Mouse (Mus musculus) adrenal gland, postnatal 14 days (tissue): ENCODE results near the gene Zfp365. TPM values are rescaled to one million over a fixed set of nuclear protein-coding genes. Genes with fewer than 3 reads are reported as not detected.

Source experiments
- DNase-seq: peaks from one replicate; pipeline ENCODE4 v3.0.0; 2021; ENCODE audit warnings: mixed read lengths
- total RNA-seq: library from RNA; stranded (reverse); gene quantifications from 2 replicates; pipeline ENCODE4 v1.2.3, GENCODE M21; 2021

The Zfp365 gene
- total RNA-seq, 1 experiment from 2014 or later, result 2.0 TPM

GRCm38 (mm10) chr10:67903387-67903786 is 9.1 kb downstream of the Zfp365 start:
- DNase-seq, result no peak

- DNase-seq, result no peak
These were observed 11.3 kb downstream of the Zfp365 start for GRCm38 (mm10) chr10:67901179-67901578.

GRCm38 (mm10) chr10:67898949-67899675 is 13.3 kb downstream of the Zfp365 start:
- DNase-seq, result peak; percentile 28

- DNase-seq, result no peak
These were observed 14.0 kb downstream of the Zfp365 start for GRCm38 (mm10) chr10:67898355-67898935.

DNA sequence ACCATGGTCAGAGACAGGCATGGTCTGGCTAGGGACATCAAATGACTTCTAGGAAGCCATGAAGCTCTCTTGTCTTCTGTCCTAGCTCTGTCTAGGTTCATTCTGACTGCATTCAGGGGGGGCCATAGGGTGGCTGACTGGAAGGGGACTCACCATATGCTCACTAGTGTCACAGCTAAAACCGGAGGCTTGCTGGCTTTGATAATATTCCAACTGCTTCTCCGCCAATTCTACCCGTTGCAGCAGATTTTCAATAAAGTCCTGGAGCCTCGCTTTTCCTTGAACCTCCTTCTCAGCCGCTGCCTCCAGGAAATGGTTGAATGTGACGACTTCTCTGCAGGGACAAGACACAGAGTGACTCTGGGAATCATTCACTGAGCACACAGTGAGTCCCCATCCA is 15.2 kb downstream of the Zfp365 start:
- DNase-seq, result no peak

DNA sequence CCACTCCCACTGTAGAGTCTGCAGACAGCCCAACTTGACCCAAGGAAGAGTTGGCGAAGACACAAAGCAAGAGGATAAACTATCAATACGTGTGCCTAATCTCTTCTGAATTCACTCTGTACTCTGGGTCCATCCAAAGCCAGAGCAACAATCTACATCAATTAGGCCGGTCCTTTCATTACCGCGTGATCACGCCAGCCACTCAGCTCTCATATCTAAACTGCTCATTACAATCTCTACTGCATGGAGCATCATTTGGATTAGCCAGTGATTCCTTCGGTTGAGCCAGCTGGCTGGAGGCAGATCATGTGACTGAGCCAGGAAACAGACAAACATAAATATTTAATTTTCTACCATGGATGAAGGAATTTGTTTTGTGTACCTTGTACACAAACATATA is 17.8 kb downstream of the Zfp365 start:
- DNase-seq, result no peak

DNA sequence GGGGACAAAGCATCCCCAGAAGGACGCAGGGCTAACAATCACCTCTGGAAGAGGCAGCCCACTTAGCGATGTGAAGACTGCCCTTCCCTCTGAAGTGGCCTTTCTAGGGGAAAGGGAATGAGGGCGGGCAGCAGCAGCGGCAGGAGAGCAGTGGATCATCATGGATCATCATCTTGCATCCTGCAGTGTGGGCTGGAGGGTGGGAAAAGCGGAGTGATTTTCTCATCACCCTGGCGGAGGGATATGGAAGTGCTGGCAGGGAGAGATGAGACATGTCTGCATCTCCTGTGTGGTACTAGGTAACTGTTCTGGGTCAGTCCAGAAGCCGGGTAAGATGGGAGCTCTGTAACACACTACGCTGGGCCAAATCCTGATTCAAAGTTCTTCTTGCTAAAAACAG is 18.4 kb downstream of the Zfp365 start:
- no peak for DNase-seq

DNA sequence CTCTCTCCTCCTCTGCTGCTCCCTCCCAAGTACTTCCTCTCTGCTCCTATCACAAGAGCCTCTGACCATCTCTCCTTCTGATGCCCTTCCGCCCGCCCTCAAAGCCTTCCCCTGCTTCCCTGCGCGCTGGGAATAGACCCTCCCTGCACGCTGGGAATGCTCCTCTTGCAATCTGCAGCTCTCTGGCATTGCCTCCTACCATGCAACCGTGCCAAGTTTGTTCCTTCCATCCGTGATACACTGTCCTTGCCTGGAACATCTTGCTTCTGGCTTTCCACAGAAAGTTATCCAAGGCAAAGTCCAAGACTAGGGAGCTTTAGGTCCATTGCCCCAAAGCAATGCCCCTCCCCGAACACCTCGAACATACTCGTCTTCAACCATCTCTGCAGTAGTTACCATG is 19.2 kb downstream of the Zfp365 start:
- no peak for DNase-seq

DNA sequence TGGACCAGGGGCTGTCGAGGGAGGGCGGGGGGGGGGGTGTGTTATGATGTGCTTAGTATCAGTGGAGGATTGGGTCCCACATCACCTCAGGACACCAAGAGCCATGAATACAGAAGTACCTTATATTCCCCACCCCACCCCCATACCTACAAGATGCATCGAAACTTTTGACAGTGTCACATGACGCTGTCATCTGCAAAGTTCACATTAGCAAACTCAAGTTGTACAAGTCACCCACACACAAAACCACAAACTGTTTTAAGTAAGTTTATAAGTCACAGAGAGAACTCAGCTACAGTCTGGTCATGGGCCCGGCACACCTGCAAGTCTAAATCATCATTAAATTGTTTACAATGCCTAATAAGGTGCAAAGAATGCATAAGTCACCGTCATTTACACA is 21.3 kb downstream of the Zfp365 start:
- DNase-seq, result no peak

GRCm38 (mm10) chr10:67887971-67888370 is 24.5 kb downstream of the Zfp365 start:
- no peak for DNase-seq

DNA sequence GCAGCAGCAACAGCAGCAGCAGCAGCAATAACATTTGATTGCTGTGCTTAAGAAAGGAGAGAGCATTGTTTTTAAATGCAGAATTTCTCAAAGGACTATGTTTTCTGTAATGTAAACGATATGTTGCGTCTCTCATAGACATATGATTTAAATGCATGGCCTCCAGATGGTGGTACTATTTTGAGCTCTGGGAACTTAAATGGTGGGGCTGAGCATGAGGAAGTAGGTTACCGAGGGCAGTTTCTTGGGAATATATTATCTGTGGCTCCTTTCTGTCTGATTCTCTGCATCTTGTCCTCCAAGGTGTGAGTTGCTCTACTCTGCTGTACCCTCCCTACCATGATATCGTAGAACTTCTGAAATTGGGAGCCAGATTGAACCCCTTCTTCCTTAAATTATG is 31.8 kb downstream of the Zfp365 start:
- DNase-seq, result no peak

GRCm38 (mm10) chr10:67871811-67872210 is 40.7 kb downstream of the Zfp365 start:
- DNase-seq, result peak; percentile 82

DNA sequence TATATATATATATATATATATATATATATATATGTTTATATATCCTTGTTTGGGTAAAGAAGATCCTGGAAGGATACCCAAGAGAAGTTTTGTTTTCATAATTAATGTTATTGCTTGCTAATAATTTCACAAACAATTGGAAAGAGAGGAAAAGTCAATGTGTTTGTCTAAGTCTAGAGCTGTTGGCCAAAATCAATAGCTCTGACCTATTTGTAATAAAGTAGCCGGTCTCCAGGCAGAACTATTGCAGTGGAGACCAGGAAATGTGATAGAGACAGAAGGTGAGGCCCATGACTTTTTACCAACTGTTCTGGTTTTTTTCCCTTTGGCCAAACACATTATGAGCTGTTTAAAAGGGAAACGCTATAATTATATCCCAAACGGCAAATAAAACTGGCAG is 44.2 kb downstream of the Zfp365 start:
- no peak for DNase-seq

GRCm38 (mm10) chr10:67865841-67866240 is 46.6 kb downstream of the Zfp365 start:
- DNase-seq, result peak; percentile 58

DNA sequence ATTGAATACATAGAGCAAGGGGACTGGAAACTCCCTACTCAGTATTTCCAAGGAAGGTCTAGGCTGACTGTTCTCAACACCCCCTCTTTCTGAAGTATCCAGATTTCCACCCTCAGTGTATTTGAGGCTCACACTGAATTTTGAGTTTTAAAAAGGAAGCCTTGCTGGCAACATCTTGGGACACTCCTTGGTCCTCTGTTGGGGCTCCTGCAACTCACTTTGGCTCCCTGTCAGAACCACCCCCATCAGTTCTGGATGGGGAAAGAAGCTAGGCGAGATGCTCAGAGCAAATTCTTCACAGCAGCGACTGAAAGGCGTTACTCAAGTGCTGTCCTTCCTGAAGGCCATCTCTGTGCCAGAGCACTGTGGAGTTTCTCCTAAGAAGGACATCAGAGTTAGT is 47.4 kb downstream of the Zfp365 start:
- no peak for DNase-seq

DNA sequence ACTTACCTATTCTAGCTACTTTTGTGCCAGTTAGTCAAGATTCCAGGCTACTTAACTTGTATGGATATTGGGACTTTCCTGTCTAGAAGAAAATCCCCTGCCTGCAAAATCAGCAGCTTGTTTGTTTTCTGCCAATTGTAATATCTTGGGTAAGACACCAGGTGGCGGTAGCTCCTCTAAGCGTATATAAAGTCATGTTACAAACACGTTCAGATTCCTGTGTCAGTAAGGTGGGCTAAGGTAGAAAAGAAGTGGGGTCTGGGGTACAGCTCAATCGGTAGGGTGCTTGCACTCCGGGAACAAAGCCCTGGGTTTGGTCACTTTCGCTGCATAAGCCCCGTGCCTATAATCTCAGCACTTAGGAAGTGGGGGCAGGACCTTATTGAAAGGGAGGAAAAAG is 50.1 kb downstream of the Zfp365 start:
- peak; percentile 14 for DNase-seq

DNA sequence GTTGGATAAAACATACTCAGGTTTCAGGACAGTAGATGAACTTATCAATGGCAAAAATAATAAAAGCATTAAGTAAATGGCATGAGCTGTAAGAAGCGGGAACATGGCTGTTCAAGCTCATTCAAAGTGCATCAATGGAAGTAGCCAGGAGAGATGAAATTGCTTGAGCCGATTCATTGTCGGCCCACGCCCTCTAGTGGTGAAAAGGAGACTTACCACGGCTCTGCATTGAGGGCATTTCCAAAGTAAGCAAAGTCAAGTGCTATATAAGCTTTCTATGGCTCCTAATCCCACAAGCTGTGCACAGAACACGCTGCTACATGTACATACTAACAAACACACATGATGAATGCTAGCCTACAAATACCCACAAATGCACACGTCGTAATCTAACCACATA is 53.6 kb downstream of the Zfp365 start:
- DNase-seq, result peak; percentile 82

DNA sequence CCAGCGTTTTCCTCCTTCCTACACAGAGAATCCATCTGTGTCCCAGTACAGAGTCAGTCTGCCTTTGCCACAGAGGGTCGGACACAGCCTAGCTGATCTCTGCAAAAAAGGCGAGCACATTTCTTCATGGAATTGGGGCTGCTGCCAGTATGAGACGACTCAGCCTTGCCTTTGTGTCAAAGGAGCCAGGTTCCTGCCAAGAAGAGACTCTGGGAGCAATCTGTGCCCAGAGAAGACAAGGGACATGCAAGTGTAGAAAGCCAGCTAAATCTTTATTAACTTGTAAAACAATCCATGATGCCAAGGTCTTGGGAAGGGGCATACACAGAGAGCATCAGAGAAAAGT is 54.9 kb downstream of the Zfp365 start:
- DNase-seq, result peak; percentile 42

DNA sequence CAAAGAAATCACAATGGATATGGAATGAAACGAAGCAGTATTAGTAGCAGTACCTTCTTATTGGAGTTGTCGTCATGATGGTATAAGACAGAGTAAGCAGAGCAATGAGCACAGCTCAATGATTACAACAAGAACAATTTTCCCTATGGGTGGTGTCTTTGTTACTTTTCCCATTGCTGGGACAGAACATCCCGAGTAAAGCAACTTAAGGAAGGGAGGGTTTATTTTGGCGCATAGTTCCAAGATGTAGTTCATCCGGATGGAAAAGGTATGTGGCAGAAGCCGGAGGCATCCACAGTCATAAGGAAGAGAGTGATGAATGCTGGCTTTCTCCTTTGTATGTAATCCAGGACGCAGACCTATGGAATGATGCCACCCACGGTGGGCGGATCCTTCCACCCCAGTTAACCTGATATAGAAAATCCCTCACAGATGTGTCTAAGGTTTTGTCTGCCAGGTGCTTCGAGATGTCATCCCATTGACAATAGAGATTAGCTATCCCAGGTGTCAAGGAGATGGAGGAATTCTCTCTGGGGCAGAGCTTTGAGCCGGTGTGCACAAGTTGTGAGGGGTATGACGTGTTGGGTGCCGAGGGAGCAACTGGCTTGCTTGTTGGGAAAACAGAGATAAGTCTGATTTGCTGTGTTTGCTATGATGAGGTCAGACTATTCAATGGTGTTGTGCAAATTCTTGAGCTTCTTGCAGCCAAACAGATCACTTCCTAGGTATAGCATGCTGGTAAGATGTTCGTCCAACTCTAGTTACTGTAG is 55.5 kb downstream of the Zfp365 start:
- DNase-seq, result no peak

DNA sequence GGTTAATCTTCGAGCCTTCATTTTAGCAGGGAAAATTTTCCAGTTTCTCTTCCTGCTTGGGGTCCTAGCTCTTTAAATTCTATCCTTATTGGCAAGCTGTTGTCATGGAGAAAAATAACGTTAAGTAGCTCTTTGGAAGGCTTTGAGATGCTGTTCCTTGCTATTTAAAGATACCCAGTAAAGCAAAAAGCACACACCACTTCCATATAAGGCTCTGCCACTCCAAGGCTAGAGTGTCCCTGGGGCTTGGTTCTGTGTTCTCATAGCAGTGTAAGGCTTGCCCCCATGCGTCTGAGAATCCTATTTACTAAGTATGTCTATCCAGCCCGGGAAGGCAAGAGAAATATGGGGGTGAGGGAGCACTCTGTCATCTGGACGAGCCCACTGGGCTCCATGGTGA is 56.7 kb downstream of the Zfp365 start:
- DNase-seq, result no peak

GRCm38 (mm10) chr10:67852411-67852810 is 60.1 kb downstream of the Zfp365 start:
- DNase-seq, result no peak

DNA sequence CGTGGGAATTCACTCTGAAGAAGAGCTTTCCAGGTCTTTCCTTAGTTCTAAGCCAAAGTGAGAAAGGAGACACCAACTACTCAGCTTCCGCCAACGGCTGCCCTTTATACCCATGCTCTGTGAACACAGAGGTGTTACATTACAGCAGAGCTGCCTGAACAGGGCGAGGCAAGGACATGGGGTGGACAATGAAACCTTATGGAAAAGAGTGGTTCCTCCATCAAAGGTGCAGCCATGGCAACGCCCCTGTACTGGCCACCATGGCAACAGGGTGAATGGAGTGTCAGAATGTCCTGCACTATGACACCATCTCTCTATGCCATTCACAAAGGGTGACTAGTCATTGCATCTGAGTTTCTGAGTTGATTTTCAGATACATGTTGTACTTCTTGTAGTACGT is 61.4 kb downstream of the Zfp365 start:
- no peak for DNase-seq

GRCm38 (mm10) chr10:67846016-67846650 is 66.3 kb downstream of the Zfp365 start:
- no peak for DNase-seq
